Comparison of ENCODE assay signal across 8 mouse cellular contexts in the genomic region with DNA sequence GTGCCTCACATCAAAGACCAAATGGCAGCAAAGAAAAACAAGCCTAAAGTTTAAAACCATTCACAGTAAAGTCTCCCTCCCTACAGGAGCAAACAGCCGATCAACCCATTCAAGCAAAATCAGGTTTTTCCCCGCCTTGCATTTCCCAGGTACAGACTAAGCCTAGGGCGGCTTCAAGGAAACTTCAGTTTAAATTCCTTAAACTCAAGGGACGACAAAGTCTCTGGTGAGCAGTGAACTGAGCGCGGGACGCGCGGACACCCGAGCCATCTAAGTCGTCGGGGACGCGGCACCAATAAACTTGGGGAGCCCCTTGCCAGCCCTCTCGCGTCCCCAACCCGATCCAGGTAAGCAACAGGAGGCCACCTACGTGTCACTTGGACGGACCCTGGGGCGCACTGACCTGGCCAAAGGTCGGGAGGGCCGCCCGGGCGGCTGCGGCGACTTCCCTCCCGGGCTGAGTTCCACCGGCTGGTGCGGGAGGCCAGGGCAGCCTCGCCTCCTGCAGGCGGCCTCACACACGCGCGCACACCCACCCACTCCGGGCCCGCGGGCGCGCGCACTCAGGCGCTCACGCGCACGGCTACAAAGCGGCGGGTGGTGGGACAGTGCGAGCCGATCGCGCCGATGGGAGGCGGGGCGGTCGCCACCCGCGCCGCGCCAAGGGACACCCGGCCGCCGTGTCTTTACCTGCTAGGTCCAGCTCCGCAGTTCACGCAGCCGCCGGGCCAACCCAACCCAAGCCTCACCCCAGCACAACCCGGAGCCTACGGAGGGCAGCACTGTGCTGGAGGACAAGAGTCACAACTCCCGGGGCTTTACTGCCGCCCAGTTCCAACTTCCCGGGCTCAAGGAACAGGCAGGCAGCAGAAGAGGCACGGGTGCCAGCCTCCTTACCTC. TPM values are rescaled to one million over a fixed set of nuclear protein-coding genes. Genes with fewer than 3 reads are reported as not detected.
DNase-seq lines count a peak whose midpoint lies in the region; ATAC-seq and TF ChIP-seq lines count a peak whose summit lies in the region.

No protein-coding gene starts in this region.

- H3K9ac ChIP-seq in ES-Bruce4 (ENCODE audit: low read depth, poor library complexity, severe bottlenecking), result peak overlapping the region; percentile 67
- peak overlapping the region; percentile 60 for H3K9ac ChIP-seq in forebrain, embryonic 15.5 days (replicated peaks)

- under 1% methylated on average over 70 of the region's 71 CpGs for WGBS in forebrain, embryonic 15.5 days

- no peaks in the 10 kb centered on the region for H3K36me3 ChIP-seq in ES-Bruce4 (ENCODE audit: control insufficient read depth, insufficient read depth, low read length, poor library complexity, severe bottlenecking)
- H3K36me3 ChIP-seq in forebrain, embryonic 15.5 days, result no peaks in the 10 kb centered on the region

- no peak overlapping the region for H3K27ac ChIP-seq in ES-Bruce4 (ENCODE audit: insufficient read depth, low read length)
- 0 out of 2 replicates have a peak overlapping the region, but pooled peaks have one; percentile 17 for H3K27ac ChIP-seq in forebrain, embryonic 15.5 days (replicated peaks)

- intact Hi-C loops in heart, postnatal 25 days (cut with DNase I), result loop anchor here (2.0 to 5.0 kb wide), 2 partner anchors 136 to 196 kb away; no protein-coding TSS in a partner anchor

- peak; percentile 67 for DNase-seq in heart, postnatal 25 days (ENCODE audit: low spot score)
- DNase-seq in layer of hippocampus, adult 9-11 months, result peak; percentile 47
- DNase-seq in lung, postnatal 10 days, result peak; percentile 83
- peak; percentile 84 for DNase-seq in retina, embryonic 14.5 days (ENCODE audit: low spot score)
- peak; percentile 82 for DNase-seq in thymus, postnatal 4 days

- peak overlapping the region; percentile 80 for H3K4me3 ChIP-seq in ES-Bruce4 (ENCODE audit: low read depth, low read length)
- peak overlapping the region; percentile 68 for H3K4me3 ChIP-seq in forebrain, embryonic 15.5 days

- no peaks in the 10 kb centered on the region for H3K27me3 ChIP-seq in ES-Bruce4 (ENCODE audit: control insufficient read depth, insufficient read depth, low read length, poor library complexity, severe bottlenecking)
- no peaks in the 10 kb centered on the region for H3K27me3 ChIP-seq in forebrain, embryonic 15.5 days

- no peak for TF ChIP-seq EP300 in ES-Bruce4 (IDR thresholded peaks at IDR 0.05; ENCODE audit: insufficient read depth, low read depth, low read length)

- no peaks in the 10 kb centered on the region for H3K9me3 ChIP-seq in ES-Bruce4 (replicated peaks; ENCODE audit: control insufficient read depth, insufficient read depth, low read length, poor library complexity, severe bottlenecking)
- no peaks in the 10 kb centered on the region for H3K9me3 ChIP-seq in forebrain, embryonic 15.5 days

- ATAC-seq in cerebellum, adult (ENCODE audit: insufficient number of reproducible peaks, low FRiP score, low TSS enrichment), result peak; percentile 49; the same call in 1 of the 2 replicates
- ATAC-seq in forebrain, embryonic 15.5 days (replicated peaks), result peak; percentile 88

- no peak for TF ChIP-seq POLR2A in ES-Bruce4 (IDR thresholded peaks at IDR 0.05; ENCODE audit: insufficient read depth, low read length)

- H3K4me2 ChIP-seq in forebrain, embryonic 15.5 days (replicated peaks), result peak overlapping the region; percentile 92

- no peak for TF ChIP-seq CTCF in ES-Bruce4 (IDR thresholded peaks at IDR 0.05; ENCODE audit: low read depth, low read length)

- no peaks in the 10 kb centered on the region for H3K4me1 ChIP-seq in ES-Bruce4 (ENCODE audit: control insufficient read depth, insufficient read depth, low read length)
- H3K4me1 ChIP-seq in forebrain, embryonic 15.5 days, result peaks cover 17% of the 10 kb centered on the region

RNA-seq across cellular contexts. Expression of a gene that starts 0.7 kb away (rescaled TPM):
- polyA plus RNA-seq in ES-Bruce4 (2011; ENCODE audit: insufficient read depth, insufficient read length, low read depth, missing spikeins), result 6.0 and 7.6 TPM in 2 replicates
- 28.4 and 29.6 TPM in 2 replicates for polyA plus RNA-seq in forebrain, embryonic 15.5 days (2015; fragmentation: Nextera tagmentation; extraction: Ambion mirVana)
- 10 to 100 TPM; 11.1 to 14.3 TPM for total RNA-seq in heart, postnatal 25 days (2021)
